Mouse (Mus musculus): ENCODE results near the gene Foxa3. TPM values are rescaled to one million over a fixed set of nuclear protein-coding genes. Genes with fewer than 3 reads are reported as not detected.
A peak's percentile ranks its signal among the peaks of the same experiment; 100 is the strongest.
"Not testable (repeated sequence)": the region's sequence is repeated elsewhere in the genome, so short reads cannot be mapped to it uniquely, and the experiment has no call there.

Foxa3 gene
- polyA plus RNA-seq (2015; fragmentation: Nextera tagmentation; extraction: Ambion mirVana): 0.18 TPM in 1 of 2 replicates, not detected in the other

GRCm38 (mm10) chr7:19023357-19023814 lies at the start of gene Foxa3:
Gene Foxa3, minus strand, starts transcription at chr7:19023538.
- no peaks in the 10 kb centered on the region for H3K9me3 ChIP-seq
- peak within 1 kb of the TSS; percentile 92 for H3K9ac ChIP-seq (replicated peaks)
- peaks cover 23% of the 10 kb centered on the region for H3K4me1 ChIP-seq
- peaks cover 38% of the 10 kb centered on the region for H3K27me3 ChIP-seq
- WGBS: 1% methylated on average over 30 of the region's 30 CpGs
- peak within 1 kb of the TSS; percentile 29; the same call in 1 of the 2 replicates for H3K27ac ChIP-seq (replicated peaks)
- H3K4me3 ChIP-seq: peak within 1 kb of the TSS; percentile 82
- ATAC-seq (replicated peaks): peak; percentile 26
- H3K36me3 ChIP-seq: no peaks in the 10 kb centered on the region
- H3K4me2 ChIP-seq (replicated peaks): peak within 1 kb of the TSS; percentile 81

GRCm38 (mm10) chr7:19071024-19071423 lies 47.7 kb upstream of the Foxa3 start:
- WGBS: 56% methylated on average over 3 of the region's 3 CpGs
- not testable (repeated sequence) for H3K9ac ChIP-seq (replicated peaks); ATAC-seq (replicated peaks); H3K9me3 ChIP-seq; H3K4me1 ChIP-seq; H3K4me2 ChIP-seq (replicated peaks); H3K4me3 ChIP-seq; H3K27ac ChIP-seq (replicated peaks); H3K36me3 ChIP-seq
- peaks cover 12% of the 10 kb centered on the region for H3K27me3 ChIP-seq

- peaks cover 26% of the 10 kb centered on the region for H3K27me3 ChIP-seq
- no peak overlapping the region for H3K4me3 ChIP-seq
- no peak overlapping the region for H3K27ac ChIP-seq (replicated peaks)
- no peaks in the 10 kb centered on the region for H3K4me1 ChIP-seq
- WGBS: 46% methylated on average over 3 of the region's 3 CpGs
- no peak overlapping the region for H3K9ac ChIP-seq (replicated peaks)
- ATAC-seq (replicated peaks): no peak
- no peaks in the 10 kb centered on the region for H3K36me3 ChIP-seq
- no peak overlapping the region for H3K4me2 ChIP-seq (replicated peaks)
- no peaks in the 10 kb centered on the region for H3K9me3 ChIP-seq
These were observed 46.2 kb upstream of the Foxa3 start for GRCm38 (mm10) chr7:19069500-19069899.

- peaks cover 26% of the 10 kb centered on the region for H3K27me3 ChIP-seq
- H3K36me3 ChIP-seq: no peaks in the 10 kb centered on the region
- no peaks in the 10 kb centered on the region for H3K9me3 ChIP-seq
- ATAC-seq (replicated peaks): no peak
- no peak overlapping the region for H3K27ac ChIP-seq (replicated peaks)
- H3K4me1 ChIP-seq: no peaks in the 10 kb centered on the region
- H3K4me3 ChIP-seq: no peak overlapping the region
- no peak overlapping the region for H3K4me2 ChIP-seq (replicated peaks)
- 4% methylated on average over 2 of the region's 2 CpGs for WGBS
- H3K9ac ChIP-seq (replicated peaks): no peak overlapping the region
These were observed 45.4 kb upstream of the Foxa3 start for GRCm38 (mm10) chr7:19068707-19069106.

GRCm38 (mm10) chr7:19067935-19068334 lies 44.6 kb upstream of the Foxa3 start:
- no peak overlapping the region for H3K4me2 ChIP-seq (replicated peaks)
- no peaks in the 10 kb centered on the region for H3K36me3 ChIP-seq
- no peak overlapping the region for H3K9ac ChIP-seq (replicated peaks)
- H3K4me1 ChIP-seq: no peaks in the 10 kb centered on the region
- H3K4me3 ChIP-seq: no peak overlapping the region
- ATAC-seq (replicated peaks): no peak
- H3K27ac ChIP-seq (replicated peaks): no peak overlapping the region
- WGBS: 73% methylated on average over 14 of the region's 14 CpGs
- H3K27me3 ChIP-seq: peaks cover 26% of the 10 kb centered on the region
- no peaks in the 10 kb centered on the region for H3K9me3 ChIP-seq

- Histone ChIP-seq H3K9ac (replicated peaks) (no peak overlapping the region), H3K4me3 (no peak overlapping the region), H3K9me3 (no peaks in the 10 kb centered on the region), H3K27me3 (peaks cover 26% of the 10 kb centered on the region), H3K36me3 (no peaks in the 10 kb centered on the region), H3K4me2 (replicated peaks) (no peak overlapping the region), H3K4me1 (no peaks in the 10 kb centered on the region), H3K27ac (replicated peaks) (no peak overlapping the region)
- no peak for ATAC-seq (replicated peaks)
- 49% methylated on average over 14 of the region's 14 CpGs for WGBS
These were observed 43.7 kb upstream of the Foxa3 start for GRCm38 (mm10) chr7:19067063-19067462.

- ATAC-seq (replicated peaks): no peak
- Histone ChIP-seq H3K27ac (replicated peaks) (no peak overlapping the region), H3K4me3 (no peak overlapping the region), H3K4me2 (replicated peaks) (peak overlapping the region; percentile 4; the same call in 1 of the 2 replicates), H3K36me3 (no peaks in the 10 kb centered on the region), H3K9me3 (no peaks in the 10 kb centered on the region), H3K4me1 (no peaks in the 10 kb centered on the region), H3K9ac (replicated peaks) (no peak overlapping the region), H3K27me3 (peaks cover 26% of the 10 kb centered on the region)
- WGBS: 63% methylated on average over 13 of the region's 13 CpGs
These were observed 42.6 kb upstream of the Foxa3 start for GRCm38 (mm10) chr7:19065896-19066295.

- 93% methylated on average over 10 of the region's 10 CpGs for WGBS
- no peak for ATAC-seq (replicated peaks)
These were observed 34.1 kb upstream of the Foxa3 start for GRCm38 (mm10) chr7:19057405-19057804.

GRCm38 (mm10) chr7:19055108-19055507 lies 31.8 kb upstream of the Foxa3 start:
- 92% methylated on average over 8 of the region's 8 CpGs for WGBS
- H3K36me3 ChIP-seq: peaks cover 12% of the 10 kb centered on the region
- no peak for ATAC-seq (replicated peaks)
- peaks cover 9% of the 10 kb centered on the region for H3K4me1 ChIP-seq
- no peak overlapping the region for H3K27ac ChIP-seq (replicated peaks)
- no peak overlapping the region for H3K4me2 ChIP-seq (replicated peaks)
- no peaks in the 10 kb centered on the region for H3K9me3 ChIP-seq
- no peak overlapping the region for H3K9ac ChIP-seq (replicated peaks)
- H3K27me3 ChIP-seq: no peaks in the 10 kb centered on the region
- no peak overlapping the region for H3K4me3 ChIP-seq

More at GRCm38 (mm10) chr7:19057405-19057804, 34.1 kb upstream of the Foxa3 start:
- Histone ChIP-seq H3K27me3 (no peaks in the 10 kb centered on the region), H3K27ac (replicated peaks) (no peak overlapping the region), H3K36me3 (no peaks in the 10 kb centered on the region; the same call in 1 of the 2 replicates), H3K9ac (replicated peaks) (no peak overlapping the region), H3K9me3 (no peaks in the 10 kb centered on the region), H3K4me1 (peaks cover 9% of the 10 kb centered on the region), H3K4me2 (replicated peaks) (no peak overlapping the region), H3K4me3 (no peak overlapping the region)

- Histone ChIP-seq H3K4me2 (replicated peaks) (peak overlapping the region; percentile 42), H3K4me3 (peak overlapping the region; percentile 29), H3K9me3 (no peaks in the 10 kb centered on the region), H3K27me3 (no peaks in the 10 kb centered on the region), H3K27ac (replicated peaks) (no peak overlapping the region), H3K4me1 (peaks cover 9% of the 10 kb centered on the region), H3K9ac (replicated peaks) (peak overlapping the region; percentile 32; the same call in 1 of the 2 replicates), H3K36me3 (peaks cover 16% of the 10 kb centered on the region)
- peak; percentile 9; the same call in 1 of the 2 replicates for ATAC-seq (replicated peaks)
- WGBS: 63% methylated on average over 9 of the region's 9 CpGs
These were observed 31.4 kb upstream of the Foxa3 start for GRCm38 (mm10) chr7:19054777-19055076.

- ATAC-seq (replicated peaks): peak; percentile 62
- H3K9me3 ChIP-seq: no peaks in the 10 kb centered on the region
- H3K27ac ChIP-seq (replicated peaks): no peak within 1 kb of the TSS
- H3K27me3 ChIP-seq: no peaks in the 10 kb centered on the region
- H3K4me3 ChIP-seq: peak within 1 kb of the TSS; percentile 29
- peaks cover 21% of the 10 kb centered on the region for H3K36me3 ChIP-seq
- H3K4me1 ChIP-seq: peaks cover 9% of the 10 kb centered on the region
- peak within 1 kb of the TSS; percentile 32; the same call in 1 of the 2 replicates for H3K9ac ChIP-seq (replicated peaks)
- WGBS: 24% methylated on average over 33 of the region's 33 CpGs
- peak within 1 kb of the TSS; percentile 42 for H3K4me2 ChIP-seq (replicated peaks)
These were observed 30.9 kb upstream of the Foxa3 start, which contains the start of gene Rsph6a for GRCm38 (mm10) chr7:19054047-19054776. Gene Rsph6a, plus strand, starts transcription at chr7:19054690.

- Histone ChIP-seq H3K27ac (replicated peaks) (no peak overlapping the region), H3K4me2 (replicated peaks) (no peak overlapping the region), H3K9ac (replicated peaks) (no peak overlapping the region), H3K27me3 (no peaks in the 10 kb centered on the region), H3K4me1 (peaks cover 9% of the 10 kb centered on the region), H3K4me3 (no peak overlapping the region), H3K9me3 (no peaks in the 10 kb centered on the region), H3K36me3 (peaks cover 31% of the 10 kb centered on the region)
- no peak for ATAC-seq (replicated peaks)
- 91% methylated on average over 7 of the region's 7 CpGs for WGBS
These were observed 29.8 kb upstream of the Foxa3 start for GRCm38 (mm10) chr7:19053136-19053532.

All from forebrain, embryonic 15.5 days (tissue).